Mouse (Mus musculus) hematopoietic stem cell, adult 5-6 weeks (primary cell): ENCODE data around the gene Enox1. TPM values are rescaled to one million over a fixed set of nuclear protein-coding genes. Genes with fewer than 3 reads are reported as not detected.

Source experiments
- ATAC-seq, 2 experiments: fragments of 125-278 bp in 1 of 2; replicated peaks in 1 of 2; 2 replicates each; pipeline ENCODE4 v1.8.0; 2016 to 2017; ENCODE audit warnings: inconsistent platforms in 2 of 2, mild to moderate bottlenecking in 2 of 2, moderate number of reproducible peaks in 2 of 2, low read depth in 1 of 2, moderate TSS enrichment in 1 of 2; ENCODE audit not compliant: low FRiP score in 2 of 2, poor library complexity in 2 of 2, severe bottlenecking in 2 of 2, insufficient read depth in 1 of 2, low TSS enrichment in 1 of 2
- total RNA-seq: library from RNA; stranded (forward); fragments of 172-1452, 232-1000 nt; gene quantifications from 2 replicates; pipeline ENCODE4 v1.2.3, GENCODE M21; 2017

Enox1 gene
- total RNA-seq, 1 experiment from 2014 or later, result 0.50 TPM

DNA sequence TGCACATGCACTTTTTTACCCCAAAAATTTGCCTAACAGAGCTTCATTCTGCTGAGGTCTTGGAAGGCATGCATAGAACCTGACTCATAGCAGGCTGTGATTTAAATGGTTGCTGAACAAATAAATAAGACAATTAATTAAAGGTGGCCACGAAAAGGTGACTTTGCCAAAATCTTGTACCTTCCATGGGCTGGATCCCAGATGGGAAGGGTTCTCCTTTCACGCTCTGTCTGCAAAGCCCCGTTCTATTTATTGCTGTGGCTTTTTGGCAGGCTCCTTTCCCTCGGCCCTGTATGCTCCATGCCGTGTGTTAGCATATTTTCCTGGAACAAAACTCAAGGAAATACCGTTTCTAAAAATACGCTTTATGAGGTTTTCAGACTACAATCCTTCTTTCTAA, 300.3 kb downstream of the Enox1 start:
- no peak for ATAC-seq

DNA sequence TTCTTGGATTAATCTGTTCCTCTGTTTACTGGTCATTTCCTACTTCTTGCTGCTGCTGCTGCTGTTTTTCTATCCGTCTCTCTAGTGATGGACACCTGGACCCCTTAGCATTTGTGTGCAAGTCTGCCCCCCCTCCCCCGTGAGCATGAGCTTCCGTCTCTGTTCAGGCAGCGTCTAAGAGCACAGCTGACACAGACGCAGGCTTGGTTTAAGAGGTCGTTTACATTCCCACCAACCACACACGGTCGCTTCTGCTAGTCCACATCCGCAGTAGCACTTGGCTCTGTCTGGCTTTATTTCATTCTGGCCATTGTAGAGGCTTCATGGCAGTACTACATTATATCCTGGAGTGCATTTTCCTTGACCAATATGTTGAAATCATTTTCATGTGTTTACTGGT, 301.7 kb downstream of the Enox1 start:
- peak; percentile 21 to 56; a peak in 2 of 4 replicates for ATAC-seq

DNA sequence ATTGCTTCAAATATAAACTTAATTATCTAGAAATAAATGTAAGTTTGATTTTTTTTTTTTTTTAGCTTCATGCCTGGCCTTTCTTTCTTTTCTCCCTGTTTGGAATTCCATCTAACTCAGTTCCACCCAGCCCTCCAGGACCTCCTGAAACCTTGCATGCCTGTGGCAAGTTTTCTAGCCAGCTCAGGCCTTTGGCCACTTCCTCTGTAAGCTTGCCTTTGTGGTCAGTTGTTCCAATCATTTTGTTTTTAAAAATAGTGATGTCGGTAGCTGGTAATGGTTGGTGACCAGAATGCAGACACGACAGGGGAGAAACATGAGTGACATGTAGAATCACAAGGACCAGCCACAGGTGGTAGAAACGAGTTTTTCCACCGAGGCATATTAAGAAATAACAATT, 307.4 kb downstream of the Enox1 start:
- ATAC-seq, result no peak

GRCm38 (mm10) chr14:77464782-77465181, 308.2 kb downstream of the Enox1 start:
- ATAC-seq, result no peak

GRCm38 (mm10) chr14:77470577-77470976, 314.0 kb downstream of the Enox1 start:
- no peak for ATAC-seq

DNA sequence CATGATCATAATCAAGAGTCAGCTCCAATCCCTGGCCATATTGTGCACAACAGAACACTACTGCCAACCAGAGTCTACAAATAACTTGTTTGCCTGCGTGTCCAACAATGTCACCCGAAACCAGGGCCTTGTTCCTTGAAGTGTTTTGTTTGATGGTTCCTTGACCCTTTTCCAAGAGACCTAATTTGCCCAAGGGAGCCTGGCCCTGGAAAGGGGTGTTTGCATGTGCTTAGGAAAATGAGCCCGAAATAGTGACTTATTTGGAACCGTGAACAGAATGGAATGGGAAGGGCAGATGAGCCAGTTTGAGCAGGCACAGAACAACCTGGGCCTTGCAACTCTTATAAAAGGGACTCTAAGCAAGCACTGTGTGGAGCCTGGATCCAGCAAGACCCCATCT, 316.9 kb downstream of the Enox1 start:
- no peak for ATAC-seq

DNA sequence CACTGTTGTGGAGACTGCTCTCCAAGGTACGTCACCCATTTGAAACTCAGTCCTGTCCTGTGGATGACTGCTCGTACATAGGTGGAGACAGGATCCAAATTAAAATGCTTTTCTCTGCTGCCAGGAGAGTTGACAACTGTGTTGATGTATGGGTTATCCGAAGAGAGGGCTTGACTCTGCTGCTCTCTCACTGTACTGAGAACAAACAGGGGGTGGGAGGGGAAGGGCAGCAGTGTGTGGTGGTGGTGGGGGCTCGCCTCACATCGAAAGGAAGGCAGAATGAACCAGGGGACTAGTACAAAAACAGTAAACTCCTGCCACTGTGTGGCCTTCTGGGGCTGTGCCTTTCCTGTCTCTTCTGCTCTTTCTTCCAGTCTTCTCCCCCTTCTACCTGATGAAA, 317.5 kb downstream of the Enox1 start:
- ATAC-seq, result no peak

- ATAC-seq, result no peak
Measured at GRCm38 (mm10) chr14:77475134-77475820, 318.7 kb downstream of the Enox1 start.

DNA sequence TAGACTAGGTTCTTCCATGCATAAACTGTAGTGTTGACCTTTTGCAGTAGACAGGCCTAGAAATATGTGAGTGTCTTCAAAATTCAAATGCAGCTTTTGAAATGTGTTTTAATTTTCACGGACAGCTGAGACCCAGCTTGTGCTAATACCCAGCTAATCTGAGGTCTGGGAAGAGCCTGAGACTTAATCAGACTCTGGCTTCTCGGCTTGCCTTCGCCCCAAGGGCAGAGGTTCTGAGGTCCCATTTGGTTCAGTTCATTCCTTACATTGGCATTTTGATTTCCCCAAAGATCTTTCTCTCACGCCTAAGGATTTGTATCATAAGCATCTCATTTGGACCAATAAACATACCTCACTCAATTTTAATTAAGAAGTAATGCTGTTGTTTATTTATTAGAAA, 321.1 kb downstream of the Enox1 start:
- no peak for ATAC-seq

DNA sequence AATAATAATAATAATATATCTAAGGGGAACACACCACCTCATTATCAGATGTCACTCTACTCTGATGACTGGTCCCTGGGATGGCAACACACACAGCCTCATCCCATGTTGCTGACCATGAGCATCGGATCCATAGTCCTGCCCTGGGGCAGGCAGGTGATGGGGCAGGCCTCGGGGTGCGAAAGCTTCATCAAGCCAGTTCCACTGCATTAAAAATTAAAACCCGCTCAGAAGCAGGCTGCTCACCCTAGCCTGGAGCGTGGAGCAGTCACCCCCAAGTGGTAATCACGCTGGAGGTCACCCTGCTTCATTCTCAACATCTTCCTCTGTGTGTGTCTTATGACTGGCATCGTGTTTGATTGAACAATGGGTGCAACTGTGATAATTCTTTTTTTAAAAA, 321.6 kb downstream of the Enox1 start:
- no peak for ATAC-seq

DNA sequence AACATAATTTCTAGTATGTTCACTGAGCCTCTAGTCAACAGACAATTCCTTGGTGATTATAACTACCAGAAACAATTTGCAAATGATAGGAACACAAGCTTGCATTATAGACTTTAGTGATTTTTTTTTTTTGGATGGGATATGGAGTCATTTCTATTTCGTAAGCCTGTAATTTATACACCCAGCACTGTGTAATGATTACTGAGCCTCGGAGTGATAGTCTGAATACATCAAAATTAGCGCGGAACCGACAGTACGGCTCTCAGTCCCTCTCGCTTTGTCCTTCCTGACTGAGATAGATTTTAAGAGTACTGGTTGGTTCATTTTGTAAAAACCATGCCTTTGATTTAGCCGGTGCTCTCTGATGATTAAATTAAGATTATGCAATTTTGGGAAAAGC, 322.1 kb downstream of the Enox1 start:
- ATAC-seq, result no peak

DNA sequence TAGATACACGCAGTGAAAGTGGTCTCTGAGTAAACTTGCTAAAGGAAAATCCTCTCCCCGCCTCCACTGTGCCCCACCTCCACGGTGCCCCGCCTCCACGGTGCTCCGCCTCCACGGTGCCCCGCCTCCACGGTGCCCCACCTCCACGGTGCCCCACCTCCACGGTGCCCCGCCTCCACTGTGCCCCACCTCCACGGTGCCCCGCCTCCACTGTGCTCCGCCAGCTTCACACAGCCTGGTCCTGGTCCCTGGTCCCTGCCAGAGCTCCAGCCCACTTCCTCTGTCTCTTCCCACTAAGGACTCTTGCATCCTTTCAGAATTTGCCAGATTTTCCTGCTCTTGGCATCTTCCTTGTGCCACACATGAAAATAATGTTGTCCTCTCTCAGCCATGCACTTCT, 326.5 kb downstream of the Enox1 start:
- ATAC-seq, result peak in 1 of 2 experiments; percentile 32; a peak in 1 of 4 replicates

DNA sequence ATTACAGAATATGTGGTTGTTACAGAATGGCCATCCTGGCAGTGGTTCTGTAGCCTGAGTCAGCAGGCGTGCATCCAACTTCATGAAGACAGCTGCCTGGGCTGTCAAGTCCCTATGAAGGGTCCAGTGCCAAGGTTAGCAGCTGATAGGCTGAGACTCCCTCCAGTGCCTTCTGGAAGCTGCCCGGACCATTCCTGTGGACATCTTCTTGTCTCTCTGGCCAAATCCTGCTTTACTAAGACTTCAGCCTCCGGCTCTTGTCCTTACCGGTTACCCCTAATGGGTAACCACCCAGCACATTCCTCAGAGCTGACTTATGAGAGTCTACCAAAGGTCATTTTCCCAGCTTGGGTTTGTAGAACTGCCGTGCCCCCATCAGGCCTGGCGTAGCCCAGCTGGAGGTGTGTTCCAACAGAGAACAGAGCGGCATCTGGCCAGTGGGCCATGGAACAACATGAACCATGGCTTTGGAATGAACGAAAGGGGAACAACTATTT, 328.4 kb downstream of the Enox1 start:
- ATAC-seq, result no peak

GRCm38 (mm10) chr14:77490699-77491098, 334.1 kb downstream of the Enox1 start:
- ATAC-seq, result no peak

DNA sequence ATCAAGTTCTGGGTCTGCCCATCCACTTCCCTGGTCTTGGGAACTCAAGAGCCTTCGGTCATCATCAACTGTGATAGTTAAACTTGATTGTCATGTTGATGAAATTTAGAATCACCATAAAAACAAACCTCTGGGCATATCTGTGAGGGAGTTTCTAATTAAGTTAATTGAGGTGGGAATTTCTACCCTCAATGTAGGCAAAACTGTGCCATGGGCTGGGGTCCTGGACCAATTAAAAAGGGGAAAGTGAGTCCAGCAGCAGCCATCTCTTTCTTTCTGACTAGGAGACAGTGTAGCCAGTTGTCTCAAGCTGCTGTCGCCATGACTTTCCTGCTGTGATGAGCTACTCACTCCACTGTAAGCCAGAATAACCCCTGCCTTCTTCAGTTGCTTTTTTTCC, 335.2 kb downstream of the Enox1 start:
- ATAC-seq, result no peak

DNA sequence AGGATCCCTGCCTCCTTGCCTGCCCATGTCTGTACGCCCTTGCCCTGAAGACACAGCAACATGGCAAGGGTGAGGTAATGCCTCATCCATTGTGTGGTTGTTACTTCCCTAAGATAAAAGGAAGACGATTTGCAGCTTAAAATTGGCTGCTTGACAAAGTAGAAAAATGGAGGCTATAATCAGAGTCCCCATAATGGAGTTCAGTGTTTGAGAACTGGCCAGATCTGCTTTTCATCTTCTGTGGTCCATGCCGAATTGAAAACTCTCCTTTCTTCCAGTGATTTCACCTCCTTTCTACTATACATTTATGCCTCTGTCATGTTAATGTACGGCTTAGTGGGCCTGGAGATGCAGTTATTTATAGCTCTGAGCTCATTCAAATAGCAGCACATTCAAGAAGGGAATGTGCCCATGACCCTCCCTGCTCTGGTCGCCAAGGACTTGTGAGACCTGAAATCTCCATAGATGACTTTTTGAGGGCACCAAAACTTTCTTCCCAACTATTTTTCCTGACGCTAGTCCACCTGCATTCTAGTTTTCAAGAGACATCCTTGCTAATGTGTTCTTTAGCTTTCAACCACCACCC, 343.5 kb downstream of the Enox1 start:
- ATAC-seq, result no peak

DNA sequence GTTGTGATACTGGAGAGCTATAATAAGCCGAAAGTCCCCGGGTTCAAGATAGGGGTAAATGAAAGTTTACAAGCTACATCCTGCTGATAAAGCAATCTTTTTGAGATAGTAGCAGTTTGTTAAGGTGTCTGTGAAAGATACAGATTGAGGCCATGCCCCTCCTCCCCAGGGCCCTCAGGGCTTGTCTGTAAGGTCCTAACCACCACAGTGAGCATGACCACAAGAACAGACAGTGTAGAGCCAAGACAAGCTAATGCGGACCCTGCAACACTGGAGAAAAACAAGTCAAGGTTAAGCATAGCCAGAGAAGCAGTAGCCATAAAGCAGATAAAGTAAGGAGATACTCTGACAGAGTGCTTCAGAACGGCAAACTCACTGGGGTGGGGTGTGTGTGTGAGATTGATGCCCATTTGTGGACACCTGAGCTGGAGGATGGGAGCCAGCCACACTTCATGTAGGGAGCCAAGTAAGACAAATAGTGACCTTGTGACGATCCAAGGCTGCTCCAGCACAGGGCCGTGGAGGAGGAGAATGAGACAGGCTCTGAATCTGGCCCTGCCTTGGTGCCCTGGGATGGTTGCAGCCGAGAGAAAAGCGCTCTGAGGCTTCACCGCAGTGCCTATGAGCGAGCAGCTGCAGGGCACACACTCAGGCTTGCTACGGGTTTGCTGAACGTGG, 348.0 kb downstream of the Enox1 start:
- ATAC-seq, result peak; percentile 32 to 60; a peak in 1 of 4 replicates

- no peak for ATAC-seq
Measured at GRCm38 (mm10) chr14:77506341-77506740, 349.8 kb downstream of the Enox1 start.
